Mouse (Mus musculus) skeletal muscle tissue, adult 2 months (tissue): ENCODE measurements around the gene Chchd4.
A peak's percentile ranks its signal among the peaks of the same experiment; 100 is the strongest.

ENCODE experiments used
- DNase-seq: peaks from one replicate; pipeline ENCODE4 v3.0.0-alpha.2; 2012; ENCODE audit warnings: low read depth, low spot score

Gene Chchd4

GRCm38 (mm10) chr6:91472868-91473804 lies at the start of gene Chchd4, which contains the start of gene Tmem43:
Chchd4 (minus strand) TSS chr6:91473546.
Tmem43 (plus strand) TSS chr6:91473703.
- peak; percentile 99 for DNase-seq

- DNase-seq = no peak
These were observed 49.5 kb upstream of the Chchd4 start for GRCm38 (mm10) chr6:91522816-91523215.

DNA sequence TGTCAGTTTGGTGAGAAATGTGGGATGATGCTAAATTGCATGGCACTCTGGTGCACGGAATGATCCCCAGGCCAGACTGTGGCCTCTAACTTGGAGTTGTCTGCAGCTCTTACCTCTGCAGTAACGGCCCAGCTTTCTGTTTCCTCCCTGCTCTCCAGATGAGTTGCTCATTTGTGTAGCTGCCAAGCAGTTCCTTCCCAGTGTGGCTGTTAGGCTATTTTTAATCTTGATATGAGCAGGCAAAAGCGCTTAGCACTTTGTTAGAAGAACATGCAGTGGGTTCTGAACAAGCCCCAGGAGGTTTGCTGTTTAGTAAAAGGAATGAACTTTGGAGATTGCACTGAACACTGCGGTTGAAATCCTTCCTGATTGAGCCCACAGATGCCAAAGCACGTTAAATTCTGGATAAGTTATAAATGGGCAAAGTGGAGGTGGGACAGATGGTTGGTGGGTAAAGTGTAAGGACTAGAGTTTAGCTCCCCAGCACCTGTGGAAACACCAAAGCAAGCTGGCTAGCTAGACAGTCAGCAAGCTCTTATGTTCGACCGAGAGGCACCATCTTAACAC lies 45.2 kb upstream of the Chchd4 start:
- no peak for DNase-seq

DNA sequence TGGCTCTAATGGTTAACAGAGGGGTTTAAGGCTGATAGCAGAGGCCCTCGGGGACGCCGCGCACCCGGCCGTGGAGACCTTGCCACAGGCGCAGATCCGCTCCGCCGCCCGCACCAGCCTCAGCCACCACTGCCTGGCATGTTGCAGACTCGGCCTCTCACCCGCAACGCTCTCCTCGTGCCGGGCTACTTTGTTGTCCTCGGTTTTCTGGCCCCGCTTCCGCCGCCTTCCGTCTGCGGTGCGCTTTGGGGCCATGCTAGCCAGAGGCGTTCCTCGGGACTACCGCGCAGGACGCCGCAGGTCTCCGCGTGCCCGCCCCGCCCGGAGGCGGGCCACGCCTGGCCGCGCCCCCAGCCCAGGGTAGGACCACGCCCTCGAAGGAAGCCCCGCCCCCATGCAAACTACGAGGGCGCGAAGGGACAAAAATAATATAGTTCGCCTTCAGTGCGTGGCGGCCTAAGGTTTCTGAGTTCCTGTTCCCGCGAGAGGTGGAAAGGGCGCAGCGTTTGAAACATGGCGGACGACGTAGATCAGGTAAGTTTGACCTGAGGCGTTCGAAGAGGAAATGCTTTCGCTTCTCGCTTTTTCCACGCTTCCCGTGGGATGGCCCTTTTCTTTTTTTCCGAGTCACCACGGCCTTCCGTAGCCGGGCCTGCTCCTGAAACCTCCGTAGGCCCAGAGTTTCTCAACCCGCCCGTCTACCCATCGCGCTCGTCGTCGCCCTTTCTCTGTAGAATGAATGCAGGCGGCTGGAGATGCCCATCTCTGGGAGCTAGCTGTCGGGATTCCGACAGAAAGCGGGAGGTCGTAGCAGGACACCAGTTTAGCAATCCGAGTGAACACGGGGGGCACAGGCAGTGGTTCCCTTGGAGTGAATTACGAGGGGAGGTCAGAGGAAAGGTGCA lies 42.5 kb upstream of the Chchd4 start, which contains the start of the genes Xpc and Lsm3:
TSS of gene Xpc (minus strand) at position 344 of the 905 bp plus-strand sequence.
TSS of gene Lsm3 (plus strand) at position 384 of the 905 bp plus-strand sequence.
- DNase-seq = peak; percentile 96

DNA sequence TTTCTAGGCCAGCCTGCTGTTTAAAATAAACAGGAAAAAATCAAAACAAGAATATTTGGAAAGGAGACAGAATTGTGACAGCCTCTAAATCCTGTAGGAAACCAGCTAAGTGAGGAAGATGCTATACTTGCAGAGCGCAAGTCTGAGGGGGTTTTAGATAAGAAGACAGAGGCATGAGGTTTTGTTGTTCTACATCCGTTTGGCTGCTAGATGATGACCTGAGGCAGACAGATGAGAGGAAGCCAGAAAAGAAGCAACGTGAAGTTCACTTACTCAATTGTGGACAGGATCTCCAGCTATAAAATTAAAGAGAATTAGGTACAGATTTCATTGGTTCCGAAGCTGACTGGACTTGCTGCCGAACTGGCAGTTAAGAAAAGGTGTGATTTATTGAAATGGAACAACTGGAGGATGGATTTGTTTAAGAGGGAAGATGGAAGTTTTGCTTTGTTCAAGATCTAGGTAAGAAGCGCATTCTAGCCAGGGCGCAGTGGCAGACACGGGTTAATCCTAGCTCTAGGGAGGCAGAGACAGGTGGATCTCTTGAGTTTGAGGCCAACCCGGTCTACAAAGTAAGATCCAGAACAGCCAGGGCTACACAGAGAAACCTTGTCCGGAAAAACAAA lies 41.5 kb upstream of the Chchd4 start:
- DNase-seq = no peak

- no peak for DNase-seq
These were observed 40.8 kb upstream of the Chchd4 start for GRCm38 (mm10) chr6:91514135-91514534.

- no peak for DNase-seq
These were observed 36.9 kb upstream of the Chchd4 start for GRCm38 (mm10) chr6:91510211-91510610.

- peak; percentile 64 for DNase-seq
These were observed 36.0 kb upstream of the Chchd4 start for GRCm38 (mm10) chr6:91509326-91509725.

DNA sequence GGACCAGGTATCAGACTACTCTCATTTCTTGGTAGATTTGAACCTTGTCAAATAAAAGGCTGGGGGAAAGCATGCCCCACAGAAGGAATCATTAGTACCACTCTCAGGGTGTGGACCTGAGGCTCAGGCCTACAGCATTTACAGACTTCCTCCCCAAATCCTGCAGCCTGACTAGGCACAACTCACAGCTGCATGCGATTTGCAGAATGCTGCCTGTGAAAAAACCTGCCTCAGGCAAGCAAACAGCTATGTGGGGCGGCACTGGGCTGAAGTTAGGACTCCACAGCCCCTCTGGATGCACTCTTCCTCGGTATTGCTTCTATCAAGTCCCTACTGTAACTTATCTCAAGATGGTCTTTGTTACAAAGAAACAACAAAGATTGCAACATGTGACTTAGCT lies 34.7 kb upstream of the Chchd4 start:
- DNase-seq = no peak

DNA sequence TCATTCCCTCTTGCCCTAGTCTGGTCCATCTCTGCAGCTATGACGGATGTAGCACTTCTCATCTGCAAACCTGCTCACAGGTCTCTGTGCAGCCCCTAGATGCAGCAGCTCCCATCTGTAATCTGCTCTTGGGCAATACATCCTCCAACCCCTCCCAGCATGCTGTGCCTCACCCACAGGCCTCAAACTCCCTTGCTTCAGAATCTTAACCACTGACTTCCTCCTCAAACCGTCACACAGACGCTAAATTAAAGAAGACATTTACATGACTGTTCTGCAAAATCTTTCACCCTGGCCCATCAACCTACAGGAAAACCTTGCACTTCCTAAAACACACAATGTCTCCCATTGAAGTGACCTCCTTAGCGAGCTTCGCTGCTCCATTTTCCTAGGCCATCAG lies 32.7 kb upstream of the Chchd4 start:
- no peak for DNase-seq

DNA sequence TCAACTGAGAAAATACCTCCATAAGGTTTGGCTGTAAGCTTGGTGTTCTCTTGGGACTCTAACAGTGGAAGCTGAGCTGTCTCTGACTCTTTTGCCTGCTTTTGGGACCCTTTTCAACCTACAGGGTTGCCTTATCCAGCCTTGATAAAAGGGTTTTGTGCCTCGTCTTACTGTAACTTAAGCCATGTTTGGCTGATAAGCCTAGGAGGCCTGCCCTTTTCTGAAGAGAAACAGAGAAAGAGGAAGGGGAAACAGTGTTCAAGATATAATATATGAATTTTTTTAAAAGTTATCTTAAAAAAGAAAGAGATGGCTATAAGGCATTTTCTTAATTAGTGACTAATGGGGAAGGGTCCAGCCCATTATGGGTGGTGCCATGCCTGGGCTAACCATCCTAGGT lies 30.0 kb upstream of the Chchd4 start:
- DNase-seq = no peak

DNA sequence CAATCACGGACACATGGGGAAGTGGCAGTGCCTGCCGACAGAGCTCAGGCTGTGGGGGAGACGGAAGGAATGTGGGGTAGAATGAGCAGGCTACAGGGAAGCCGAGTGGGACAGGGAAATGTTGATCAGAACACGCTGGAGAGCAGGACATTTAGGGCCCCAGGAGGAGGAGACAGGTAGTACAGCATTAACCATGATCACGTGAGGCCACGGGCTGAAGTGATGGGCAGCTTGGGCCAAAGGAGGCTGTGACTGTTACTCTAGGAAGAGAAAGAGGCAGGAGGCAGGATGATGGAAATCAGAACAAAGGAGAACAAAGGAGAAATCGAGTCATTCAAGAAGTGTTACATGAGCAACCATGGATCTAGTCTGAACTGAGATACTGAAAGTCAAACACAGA lies 21.2 kb upstream of the Chchd4 start:
- DNase-seq = no peak

DNA sequence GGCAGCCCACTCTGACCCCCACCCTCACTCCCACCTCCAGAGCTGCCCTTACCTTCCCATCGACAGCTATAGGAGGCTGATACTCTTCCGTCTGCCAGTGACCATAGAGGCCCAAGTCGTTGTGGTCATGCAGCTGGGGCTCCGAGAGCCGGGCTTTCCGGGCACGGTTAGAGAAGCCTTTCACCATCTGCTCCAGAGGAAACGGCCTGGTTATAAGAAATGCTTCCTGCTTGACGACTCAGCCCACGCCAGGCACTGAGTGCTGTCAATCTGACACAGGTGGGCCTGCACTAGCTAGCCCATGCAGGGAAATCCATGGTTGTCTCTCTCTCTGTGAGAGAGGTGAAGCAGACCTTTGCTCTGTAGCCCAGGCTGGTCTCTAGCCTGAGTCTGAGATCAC lies 19.7 kb upstream of the Chchd4 start:
- no peak for DNase-seq

- DNase-seq = no peak
These were observed 17.7 kb upstream of the Chchd4 start for GRCm38 (mm10) chr6:91491004-91491403.

- DNase-seq = peak; percentile 48
These were observed 16.5 kb upstream of the Chchd4 start for GRCm38 (mm10) chr6:91489872-91490271.

DNA sequence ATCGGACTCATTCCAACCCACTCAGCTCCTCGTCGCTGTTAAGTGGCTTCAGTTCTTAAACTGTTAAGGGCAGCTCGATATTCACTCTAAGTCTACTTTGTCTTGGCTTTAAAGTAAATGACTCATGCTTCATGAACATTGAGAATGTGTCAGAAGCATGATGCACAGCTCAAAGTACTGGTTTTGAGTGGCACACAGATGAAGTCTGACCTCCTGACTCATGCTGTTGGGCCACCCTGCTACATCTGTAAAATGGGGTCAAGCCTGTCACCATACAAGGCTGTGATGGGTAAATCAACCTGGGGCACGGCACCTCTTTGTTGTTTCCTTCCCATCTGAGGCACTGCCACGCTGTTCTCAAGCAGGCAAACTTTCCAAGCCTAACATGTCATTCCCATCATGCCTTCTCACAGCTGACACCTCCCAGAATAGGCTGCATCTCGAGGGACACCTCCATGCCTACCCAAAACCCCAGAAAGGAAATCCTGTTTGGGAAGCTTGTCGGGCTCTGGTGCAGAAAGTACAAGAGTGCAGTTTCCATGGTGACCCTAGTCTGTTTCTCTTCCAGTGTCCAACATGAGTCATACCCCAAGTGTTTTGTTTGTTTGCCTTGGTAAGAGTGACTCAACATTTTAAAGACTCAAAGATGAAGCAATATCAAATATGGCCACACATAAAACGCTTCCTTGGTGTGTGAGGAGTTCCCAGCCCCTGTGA lies 15.3 kb upstream of the Chchd4 start:
- DNase-seq = peak; percentile 84

DNA sequence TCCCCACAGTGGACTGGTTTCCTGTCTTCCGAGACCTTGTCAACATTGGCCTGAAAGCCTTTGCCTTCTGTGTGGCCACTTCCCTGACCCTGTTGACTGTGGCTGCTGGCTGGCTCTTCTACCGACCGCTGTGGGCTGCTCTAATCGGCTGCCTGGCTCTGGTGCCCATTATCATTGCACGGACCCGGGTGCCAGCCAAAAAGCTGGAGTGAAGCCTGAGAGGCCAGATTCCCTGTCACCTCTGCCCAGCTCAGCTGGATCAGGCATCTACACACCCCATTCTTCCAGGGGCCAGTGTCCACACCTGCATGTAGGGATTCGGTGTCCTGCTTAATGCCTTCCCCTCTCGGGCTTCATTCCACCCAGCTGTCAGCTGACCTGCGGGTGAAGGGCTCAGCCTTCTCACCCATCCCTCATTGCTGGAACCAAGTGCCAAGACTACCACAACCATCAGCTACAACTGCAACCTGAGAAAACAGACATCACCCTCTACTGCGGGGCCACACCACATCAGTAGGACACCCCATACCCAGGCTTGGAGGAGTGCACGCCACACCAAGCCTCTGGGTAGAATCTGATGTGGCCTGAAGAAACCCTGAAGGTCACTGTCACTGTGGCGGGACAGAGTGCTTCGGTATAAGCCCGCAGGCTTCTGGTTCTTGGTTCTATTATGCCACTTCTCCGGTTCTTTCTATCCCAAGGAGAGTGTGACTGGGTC lies 13.5 kb upstream of the Chchd4 start:
- DNase-seq = no peak

- DNase-seq = peak; percentile 83
These were observed 10.0 kb upstream of the Chchd4 start for GRCm38 (mm10) chr6:91483371-91483770.

DNA sequence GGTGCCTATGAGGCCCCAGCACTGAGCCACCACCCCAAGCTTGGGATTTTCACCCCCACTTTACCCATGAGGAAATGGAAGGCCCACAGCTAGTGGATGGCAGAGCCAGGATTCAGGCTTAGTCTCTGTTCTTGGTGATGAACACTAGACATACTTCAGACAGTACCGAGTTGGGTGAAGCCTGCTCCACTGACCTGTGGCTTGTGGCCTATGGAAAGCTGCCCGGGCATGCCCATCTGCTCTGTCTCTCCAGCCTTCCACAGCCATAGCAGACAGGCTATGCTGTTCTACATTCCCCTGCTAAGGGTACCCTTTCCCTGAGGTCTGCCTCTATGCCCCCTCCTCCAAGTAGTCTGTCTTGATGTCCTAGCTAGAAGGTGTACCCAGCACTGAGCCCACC lies 3.2 kb upstream of the Chchd4 start:
- no peak for DNase-seq
